Mouse (Mus musculus) liver, embryonic 12.5 days (tissue): Measurements from ENCODE around the gene Timm23. TPM values are rescaled to one million over a fixed set of nuclear protein-coding genes. Genes with fewer than 3 reads are reported as not detected.
A peak's percentile ranks its signal among the peaks of the same experiment; 100 is the strongest.
"Not testable (repeated sequence)": the region's sequence is repeated elsewhere in the genome, so short reads cannot be mapped to it uniquely, and the experiment has no call there.

Source experiments
- ATAC-seq: fragments of 200-750 bp; cut with Nextera tagmentation; 2 replicates; pipeline ENCODE4 v1.8.0; 2017; ENCODE audit warnings: moderate number of reproducible peaks, mild to moderate bottlenecking, moderate library complexity
- H3K27ac ChIP-seq: fragments of 300-500 bp; sonication (generic); 2 replicates; pipeline ENCODE4 v1.5.1; 2016; ENCODE audit warnings: mild to moderate bottlenecking
- H3K27me3 ChIP-seq: fragments of 300-500 bp; sonication (generic); replicated peaks from 2 replicates; pipeline ENCODE4 v1.6.1; 2016; ENCODE audit warnings: mild to moderate bottlenecking, moderate library complexity
- H3K36me3 ChIP-seq: fragments of 300-500 bp; sonication (generic); 2 replicates; pipeline ENCODE4 v1.6.1; 2016; ENCODE audit warnings: mild to moderate bottlenecking, moderate library complexity
- H3K4me1 ChIP-seq: fragments of 300-500 bp; sonication (generic); 2 replicates; pipeline ENCODE4 v1.6.1; 2016
- H3K4me2 ChIP-seq: fragments of 300-500 bp; sonication (generic); 2 replicates; pipeline ENCODE4 v1.6.1; 2016; ENCODE audit warnings: mild to moderate bottlenecking, moderate library complexity
- H3K4me3 ChIP-seq: fragments of 300-500 bp; sonication (generic); 2 replicates; pipeline ENCODE4 v1.5.1; 2016; ENCODE audit warnings: mild to moderate bottlenecking, moderate library complexity
- H3K9ac ChIP-seq: fragments of 300-500 bp; sonication (generic); 2 replicates; pipeline ENCODE4 v1.6.1; 2016; ENCODE audit warnings: mild to moderate bottlenecking, moderate library complexity
- H3K9me3 ChIP-seq: fragments of 300-500 bp; sonication (generic); replicated peaks from 2 replicates; pipeline ENCODE4 v1.6.1; 2016; ENCODE audit warnings: mild to moderate bottlenecking, moderate library complexity
- WGBS: fragments of 180-500 bp; shearing (Covaris S2); methylation state at CpG from one replicate; pipeline ENCODE4 v1.1.7; 2016; ENCODE audit not compliant: insufficient replicate concordance; 5-methylcytosine and 5-hydroxymethylcytosine counted together
- polyA plus RNA-seq: library from polyadenylated mRNA; unstranded; fragments of >200 nt; fragmentation: Nextera tagmentation; extraction: Ambion mirVana; gene quantifications from 2 replicates; pipeline ENCODE4 v1.2.1, GENCODE M21; 2016

Timm23 gene
- polyA plus RNA-seq: 280 and 286 TPM in 2 replicates

- peaks cover 33% of the 10 kb centered on the region for H3K36me3 ChIP-seq
Observed at GRCm38 (mm10) chr14:32201791-32202451, at the start of gene Timm23, which contains the start of gene Parg. TSS of gene Timm23 (minus strand) at chr14:32201898. TSS of gene Parg (plus strand) at chr14:32201949.

GRCm38 (mm10) chr14:32249616-32250015, 47.9 kb upstream of the Timm23 start:
- H3K9me3 ChIP-seq: no peaks in the 10 kb centered on the region
- 78% methylated on average over 6 of the region's 6 CpGs for WGBS
- peaks cover 38% of the 10 kb centered on the region for H3K36me3 ChIP-seq
- no peak overlapping the region for H3K27ac ChIP-seq
- H3K4me3 ChIP-seq: no peak overlapping the region
- no peak overlapping the region for H3K4me2 ChIP-seq
- H3K4me1 ChIP-seq: no peaks in the 10 kb centered on the region
- H3K9ac ChIP-seq: no peak overlapping the region
- no peaks in the 10 kb centered on the region for H3K27me3 ChIP-seq
- no peak for ATAC-seq

More at GRCm38 (mm10) chr14:32201791-32202451, at the start of gene Timm23, which contains the start of gene Parg:
- Histone ChIP-seq H3K27me3 (no peaks in the 10 kb centered on the region), H3K9me3 (peaks cover 5% of the 10 kb centered on the region; the same call in 1 of the 2 replicates), H3K27ac (peak within 1 kb of the TSS; percentile 80), H3K4me1 (peaks cover 40% of the 10 kb centered on the region), H3K4me2 (peak within 1 kb of the TSS; percentile 94), H3K4me3 (peak within 1 kb of the TSS; percentile 92), H3K9ac (peak within 1 kb of the TSS; percentile 94)
- peak; percentile 90 for ATAC-seq
- WGBS: 3% methylated on average over 77 of the region's 77 CpGs

GRCm38 (mm10) chr14:32246019-32246418, 44.3 kb upstream of the Timm23 start:
- Histone ChIP-seq H3K36me3 (peaks cover 38% of the 10 kb centered on the region), H3K27me3 (no peaks in the 10 kb centered on the region), H3K27ac (no peak overlapping the region), H3K4me1 (no peaks in the 10 kb centered on the region), H3K4me3 (no peak overlapping the region), H3K4me2 (no peak overlapping the region), H3K9ac (no peak overlapping the region), H3K9me3 (no peaks in the 10 kb centered on the region)
- 81% methylated on average over 2 of the region's 2 CpGs for WGBS
- ATAC-seq: no peak

GRCm38 (mm10) chr14:32242401-32242800, 40.7 kb upstream of the Timm23 start:
- no peak for ATAC-seq
- H3K36me3 ChIP-seq: peaks cover 50% of the 10 kb centered on the region
- no peak overlapping the region for H3K4me2 ChIP-seq
- H3K27ac ChIP-seq: no peak overlapping the region
- no peak overlapping the region for H3K9ac ChIP-seq
- 87% methylated on average over 4 of the region's 4 CpGs for WGBS
- H3K4me1 ChIP-seq: no peaks in the 10 kb centered on the region
- no peak overlapping the region for H3K4me3 ChIP-seq
- H3K9me3 ChIP-seq: no peaks in the 10 kb centered on the region
- no peaks in the 10 kb centered on the region for H3K27me3 ChIP-seq

GRCm38 (mm10) chr14:32228996-32229395, 27.3 kb upstream of the Timm23 start:
- no peaks in the 10 kb centered on the region for H3K4me1 ChIP-seq
- H3K27ac ChIP-seq: no peak overlapping the region
- H3K36me3 ChIP-seq: peaks cover 14% of the 10 kb centered on the region
- H3K27me3 ChIP-seq: no peaks in the 10 kb centered on the region
- no peak for ATAC-seq
- no peak overlapping the region for H3K4me3 ChIP-seq
- H3K9me3 ChIP-seq: no peaks in the 10 kb centered on the region
- WGBS: 0% methylated on average over 2 of the region's 2 CpGs
- H3K4me2 ChIP-seq: no peak overlapping the region
- no peak overlapping the region for H3K9ac ChIP-seq

GRCm38 (mm10) chr14:32226601-32227000, 24.9 kb upstream of the Timm23 start:
- H3K36me3 ChIP-seq: peaks cover 14% of the 10 kb centered on the region
- no peak overlapping the region for H3K27ac ChIP-seq
- ATAC-seq: no peak
- H3K4me1 ChIP-seq: no peaks in the 10 kb centered on the region
- H3K9ac ChIP-seq: no peak overlapping the region
- no peak overlapping the region for H3K4me2 ChIP-seq
- no peak overlapping the region for H3K4me3 ChIP-seq
- no peaks in the 10 kb centered on the region for H3K9me3 ChIP-seq
- H3K27me3 ChIP-seq: no peaks in the 10 kb centered on the region

GRCm38 (mm10) chr14:32201354-32201753, 344 bp downstream of the Timm23 start:
- H3K4me1 ChIP-seq: peaks cover 40% of the 10 kb centered on the region
- ATAC-seq: peak; percentile 46; the same call in 1 of the 2 replicates
- H3K4me3 ChIP-seq: peak overlapping the region; percentile 92

GRCm38 (mm10) chr14:32193557-32193956, 8.1 kb downstream of the Timm23 start:
- H3K27me3 ChIP-seq, H3K27ac ChIP-seq, H3K4me3 ChIP-seq, H3K9me3 ChIP-seq, H3K9ac ChIP-seq, ATAC-seq, H3K4me2 ChIP-seq: not testable (repeated sequence)
- H3K36me3 ChIP-seq: peaks cover 94% of the 10 kb centered on the region
- H3K4me1 ChIP-seq: peaks cover 11% of the 10 kb centered on the region; the same call in 1 of the 2 replicates
- WGBS: 70% methylated on average over 5 of the region's 5 CpGs

More at GRCm38 (mm10) chr14:32201354-32201753, 344 bp downstream of the Timm23 start:
- Histone ChIP-seq H3K4me2 (peak overlapping the region; percentile 94), H3K27me3 (no peaks in the 10 kb centered on the region), H3K9ac (peak overlapping the region; percentile 94), H3K36me3 (peaks cover 37% of the 10 kb centered on the region), H3K9me3 (peaks cover 5% of the 10 kb centered on the region; the same call in 1 of the 2 replicates), H3K27ac (peak overlapping the region; percentile 80)
- under 1% methylated on average over 26 of the region's 26 CpGs for WGBS

GRCm38 (mm10) chr14:32192437-32192836, 9.3 kb downstream of the Timm23 start:
- Histone ChIP-seq H3K36me3 (peaks cover 95% of the 10 kb centered on the region), H3K4me3 (no peak overlapping the region), H3K4me2 (no peak overlapping the region), H3K4me1 (0 out of 2 replicates have a peak, but pooled peaks cover 9% of the 10 kb centered on the region), H3K9ac (no peak overlapping the region), H3K27me3 (no peaks in the 10 kb centered on the region), H3K27ac (no peak overlapping the region), H3K9me3 (no peaks in the 10 kb centered on the region)
- peak; percentile 47; the same call in 1 of the 2 replicates for ATAC-seq
- WGBS: 23% methylated on average over 3 of the region's 3 CpGs

- Histone ChIP-seq H3K27me3 (no peaks in the 10 kb centered on the region), H3K4me3 (no peak overlapping the region), H3K27ac (peak overlapping the region; percentile 36; the same call in 1 of the 2 replicates), H3K4me2 (no peak overlapping the region), H3K36me3 (peaks cover 95% of the 10 kb centered on the region), H3K9me3 (no peaks in the 10 kb centered on the region), H3K4me1 (0 out of 2 replicates have a peak, but pooled peaks cover 9% of the 10 kb centered on the region), H3K9ac (no peak overlapping the region)
- ATAC-seq: no peak
- WGBS: 52% methylated on average over 5 of the region's 5 CpGs
Observed at GRCm38 (mm10) chr14:32191926-32192325, 9.8 kb downstream of the Timm23 start.

- H3K36me3 ChIP-seq: peaks cover 98% of the 10 kb centered on the region
- H3K4me2 ChIP-seq: no peak overlapping the region
- ATAC-seq: no peak
- no peaks in the 10 kb centered on the region for H3K9me3 ChIP-seq
- H3K4me3 ChIP-seq: no peak overlapping the region
- 0 out of 2 replicates have a peak overlapping the region, but pooled peaks have one; percentile 12 for H3K27ac ChIP-seq
- no peak overlapping the region for H3K9ac ChIP-seq
- 85% methylated on average over 6 of the region's 6 CpGs for WGBS
- H3K27me3 ChIP-seq: no peaks in the 10 kb centered on the region
- H3K4me1 ChIP-seq: 0 out of 2 replicates have a peak, but pooled peaks cover 9% of the 10 kb centered on the region
Observed at GRCm38 (mm10) chr14:32190627-32191391, 10.9 kb downstream of the Timm23 start.

GRCm38 (mm10) chr14:32183846-32184245, 17.9 kb downstream of the Timm23 start:
- H3K27ac ChIP-seq: no peak overlapping the region
- no peak overlapping the region for H3K9ac ChIP-seq
- H3K36me3 ChIP-seq: peaks cover 94% of the 10 kb centered on the region
- ATAC-seq: no peak
- peaks cover 8% of the 10 kb centered on the region; the same call in 1 of the 2 replicates for H3K4me1 ChIP-seq
- no peaks in the 10 kb centered on the region for H3K27me3 ChIP-seq
- H3K4me2 ChIP-seq: no peak overlapping the region
- H3K9me3 ChIP-seq: no peaks in the 10 kb centered on the region
- WGBS: 93% methylated on average over 4 of the region's 4 CpGs
- H3K4me3 ChIP-seq: no peak overlapping the region
